Mouse (Mus musculus): Measurements from ENCODE around the gene Myf5. TPM values are rescaled to one million over a fixed set of nuclear protein-coding genes. Genes with fewer than 3 reads are reported as not detected.

The Myf5 gene
- polyA plus RNA-seq, 1 experiment from 2014 or later: 0.30 TPM

- Histone ChIP-seq H3K4me3 (replicated peaks) (no peak overlapping the region), H3K27me3 (no peaks in the 10 kb centered on the region), H3K9ac (no peak overlapping the region), H3K9me3 (replicated peaks) (no peaks in the 10 kb centered on the region), H3K36me3 (replicated peaks) (no peaks in the 10 kb centered on the region), H3K4me2 (no peak overlapping the region), H3K4me1 (replicated peaks) (no peaks in the 10 kb centered on the region), H3K27ac (replicated peaks) (no peak overlapping the region)
- WGBS (ENCODE audit: insufficient replicate concordance): 41% methylated on average over 20 of the region's 20 CpGs
- no peak for ATAC-seq (ENCODE audit: insufficient read depth)
Observed at GRCm38 (mm10) chr10:107493580-107494474, 7.9 kb upstream of the Myf5 start.

- 36% methylated on average over 18 of the region's 18 CpGs for WGBS (ENCODE audit: insufficient replicate concordance)
- Histone ChIP-seq H3K27ac (replicated peaks) (no peak overlapping the region), H3K4me2 (no peak overlapping the region)
Observed at GRCm38 (mm10) chr10:107492867-107493579, 7.1 kb upstream of the Myf5 start.

GRCm38 (mm10) chr10:107488654-107489315 lies 2.9 kb upstream of the Myf5 start:
- WGBS (ENCODE audit: insufficient replicate concordance): 14% methylated on average over 12 of the region's 12 CpGs
- no peak overlapping the region for H3K4me2 ChIP-seq
- H3K27me3 ChIP-seq: no peaks in the 10 kb centered on the region
- H3K9ac ChIP-seq: no peak overlapping the region
- H3K9me3 ChIP-seq (replicated peaks): no peaks in the 10 kb centered on the region
- H3K36me3 ChIP-seq (replicated peaks): no peaks in the 10 kb centered on the region
- no peak for ATAC-seq (ENCODE audit: insufficient read depth)
- no peak overlapping the region for H3K27ac ChIP-seq (replicated peaks)
- no peaks in the 10 kb centered on the region for H3K4me1 ChIP-seq (replicated peaks)
- no peak overlapping the region for H3K4me3 ChIP-seq (replicated peaks)

More at GRCm38 (mm10) chr10:107492867-107493579, 7.1 kb upstream of the Myf5 start:
- H3K9me3 ChIP-seq (replicated peaks): no peaks in the 10 kb centered on the region
- no peak overlapping the region for H3K9ac ChIP-seq
- H3K4me3 ChIP-seq (replicated peaks): no peak overlapping the region
- H3K27me3 ChIP-seq: no peaks in the 10 kb centered on the region
- no peak for ATAC-seq (ENCODE audit: insufficient read depth)
- no peaks in the 10 kb centered on the region for H3K4me1 ChIP-seq (replicated peaks)
- H3K36me3 ChIP-seq (replicated peaks): no peaks in the 10 kb centered on the region

- Histone ChIP-seq H3K9ac (no peak overlapping the region), H3K4me2 (no peak overlapping the region), H3K36me3 (replicated peaks) (no peaks in the 10 kb centered on the region), H3K27ac (replicated peaks) (no peak overlapping the region), H3K4me1 (replicated peaks) (no peaks in the 10 kb centered on the region), H3K9me3 (replicated peaks) (no peaks in the 10 kb centered on the region), H3K4me3 (replicated peaks) (no peak overlapping the region), H3K27me3 (no peaks in the 10 kb centered on the region)
- ATAC-seq (ENCODE audit: insufficient read depth): no peak
- WGBS (ENCODE audit: insufficient replicate concordance): 47% methylated on average over 12 of the region's 12 CpGs
Observed at GRCm38 (mm10) chr10:107486770-107487169, 836 bp upstream of the Myf5 start.

GRCm38 (mm10) chr10:107484050-107484449 lies 1.9 kb downstream of the Myf5 start:
- Histone ChIP-seq H3K27ac (replicated peaks) (no peak overlapping the region), H3K4me3 (replicated peaks) (no peak overlapping the region), H3K4me1 (replicated peaks) (no peaks in the 10 kb centered on the region), H3K4me2 (peak overlapping the region; percentile 15; the same call in 1 of the 2 replicates), H3K36me3 (replicated peaks) (no peaks in the 10 kb centered on the region), H3K27me3 (no peaks in the 10 kb centered on the region), H3K9me3 (replicated peaks) (no peaks in the 10 kb centered on the region), H3K9ac (no peak overlapping the region)
- 61% methylated on average over 10 of the region's 10 CpGs for WGBS (ENCODE audit: insufficient replicate concordance)
- no peak for ATAC-seq (ENCODE audit: insufficient read depth)

- no peak overlapping the region for H3K4me3 ChIP-seq (replicated peaks)
- WGBS (ENCODE audit: insufficient replicate concordance): 42% methylated on average over 2 of the region's 2 CpGs
- no peak overlapping the region for H3K27ac ChIP-seq (replicated peaks)
- no peak overlapping the region for H3K9ac ChIP-seq
- H3K4me1 ChIP-seq (replicated peaks): no peaks in the 10 kb centered on the region
- no peaks in the 10 kb centered on the region for H3K9me3 ChIP-seq (replicated peaks)
- no peak for ATAC-seq (ENCODE audit: insufficient read depth)
- H3K27me3 ChIP-seq: no peaks in the 10 kb centered on the region
- no peak overlapping the region for H3K4me2 ChIP-seq
- H3K36me3 ChIP-seq (replicated peaks): no peaks in the 10 kb centered on the region
Observed at GRCm38 (mm10) chr10:107473497-107473896, 12.4 kb downstream of the Myf5 start.

- Histone ChIP-seq H3K9ac (no peak overlapping the region), H3K9me3 (replicated peaks) (no peaks in the 10 kb centered on the region), H3K4me3 (replicated peaks) (no peak overlapping the region), H3K4me2 (no peak overlapping the region), H3K4me1 (replicated peaks) (no peaks in the 10 kb centered on the region), H3K27me3 (no peaks in the 10 kb centered on the region), H3K36me3 (replicated peaks) (no peaks in the 10 kb centered on the region), H3K27ac (replicated peaks) (no peak overlapping the region)
- ATAC-seq (ENCODE audit: insufficient read depth): no peak
- 70% methylated on average over 5 of the region's 5 CpGs for WGBS (ENCODE audit: insufficient replicate concordance)
Observed at GRCm38 (mm10) chr10:107471712-107472111, 14.2 kb downstream of the Myf5 start.

GRCm38 (mm10) chr10:107467819-107468218 lies 18.1 kb downstream of the Myf5 start:
- Histone ChIP-seq H3K9me3 (replicated peaks) (no peaks in the 10 kb centered on the region), H3K27ac (replicated peaks) (no peak overlapping the region), H3K9ac (no peak overlapping the region), H3K27me3 (no peaks in the 10 kb centered on the region), H3K4me2 (no peak overlapping the region), H3K36me3 (replicated peaks) (no peaks in the 10 kb centered on the region), H3K4me1 (replicated peaks) (no peaks in the 10 kb centered on the region), H3K4me3 (replicated peaks) (no peak overlapping the region)
- WGBS (ENCODE audit: insufficient replicate concordance): 62% methylated on average over 7 of the region's 7 CpGs
- ATAC-seq (ENCODE audit: insufficient read depth): no peak

GRCm38 (mm10) chr10:107449496-107450330 lies 36.2 kb downstream of the Myf5 start:
- no peaks in the 10 kb centered on the region for H3K4me1 ChIP-seq (replicated peaks)
- WGBS (ENCODE audit: insufficient replicate concordance): 62% methylated on average over 5 of the region's 5 CpGs
- no peaks in the 10 kb centered on the region for H3K36me3 ChIP-seq (replicated peaks)
- H3K27me3 ChIP-seq: no peaks in the 10 kb centered on the region
- no peak for ATAC-seq (ENCODE audit: insufficient read depth)
- no peak overlapping the region for H3K4me2 ChIP-seq
- no peaks in the 10 kb centered on the region for H3K9me3 ChIP-seq (replicated peaks)
- no peak overlapping the region for H3K9ac ChIP-seq
- H3K27ac ChIP-seq (replicated peaks): no peak overlapping the region
- H3K4me3 ChIP-seq (replicated peaks): no peak overlapping the region

GRCm38 (mm10) chr10:107442781-107443180 lies 43.2 kb downstream of the Myf5 start:
- no peaks in the 10 kb centered on the region for H3K9me3 ChIP-seq (replicated peaks)
- no peaks in the 10 kb centered on the region for H3K4me1 ChIP-seq (replicated peaks)
- no peaks in the 10 kb centered on the region for H3K36me3 ChIP-seq (replicated peaks)
- no peak overlapping the region for H3K4me3 ChIP-seq (replicated peaks)
- ATAC-seq (ENCODE audit: insufficient read depth): no peak
- no peak overlapping the region for H3K9ac ChIP-seq
- no peak overlapping the region for H3K4me2 ChIP-seq
- no peak overlapping the region for H3K27ac ChIP-seq (replicated peaks)
- no peaks in the 10 kb centered on the region for H3K27me3 ChIP-seq
- WGBS (ENCODE audit: insufficient replicate concordance): 9% methylated on average over 4 of the region's 4 CpGs
